Mouse (Mus musculus) c-Kit-positive CD71-positive TER-119-negative erythroid progenitor cells, embryonic 14.5 days (primary cell): ENCODE measurements around the gene Duxbl2.
"Not testable (repeated sequence)": the region's sequence is repeated elsewhere in the genome, so short reads cannot be mapped to it uniquely, and the experiment has no call there.

ENCODE experiments used
- DNase-seq: peaks from one replicate; pipeline ENCODE4 v3.0.0-alpha.2; 2013; ENCODE audit warnings: low read depth

Duxbl2 gene

GRCm38 (mm10) chr14:26118150-26118549 lies at the start of gene Duxbl2:
Gene Duxbl2, plus strand, starts transcription at chr14:26118349.
- not testable (repeated sequence) for DNase-seq

- DNase-seq: not testable (repeated sequence)
These were observed 41.3 kb upstream of the Duxbl2 start for GRCm38 (mm10) chr14:26076620-26077390.

- DNase-seq: not testable (repeated sequence)
These were observed 36.9 kb upstream of the Duxbl2 start, which contains the start of gene Cphx2 for GRCm38 (mm10) chr14:26081216-26081615. Gene Cphx2, plus strand, starts transcription at chr14:26081516.

DNA sequence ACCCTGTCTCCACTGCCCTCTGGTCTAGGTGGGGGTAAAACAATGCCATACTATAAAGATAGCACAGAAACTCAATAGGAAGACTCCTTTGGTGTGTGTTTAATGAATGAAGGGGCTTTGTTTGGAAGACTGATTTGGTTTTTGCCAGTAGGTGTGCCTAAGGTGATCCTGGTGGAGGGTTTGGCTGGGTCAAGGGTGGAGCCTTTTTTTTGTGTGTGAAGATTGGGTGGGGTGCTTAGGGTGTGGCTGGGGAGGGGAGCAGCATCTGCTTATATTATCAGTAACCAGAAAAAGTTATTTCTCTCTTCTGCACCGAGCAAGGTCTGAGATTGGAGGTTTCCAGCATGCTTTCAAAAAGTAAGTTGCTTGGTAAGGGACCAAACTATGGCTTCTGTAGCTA lies 36.2 kb upstream of the Duxbl2 start, which contains the start of gene Cphx3:
TSS of gene Cphx3 (plus strand) at position 301 of the 400 bp plus-strand sequence.
- not testable (repeated sequence) for DNase-seq

GRCm38 (mm10) chr14:26097622-26098021 lies 20.5 kb upstream of the Duxbl2 start:
- DNase-seq: not testable (repeated sequence)

- not testable (repeated sequence) for DNase-seq
These were observed 426 bp downstream of the Duxbl2 start for GRCm38 (mm10) chr14:26118550-26119000.

GRCm38 (mm10) chr14:26119095-26119494 lies 946 bp downstream of the Duxbl2 start:
- DNase-seq: not testable (repeated sequence)

DNA sequence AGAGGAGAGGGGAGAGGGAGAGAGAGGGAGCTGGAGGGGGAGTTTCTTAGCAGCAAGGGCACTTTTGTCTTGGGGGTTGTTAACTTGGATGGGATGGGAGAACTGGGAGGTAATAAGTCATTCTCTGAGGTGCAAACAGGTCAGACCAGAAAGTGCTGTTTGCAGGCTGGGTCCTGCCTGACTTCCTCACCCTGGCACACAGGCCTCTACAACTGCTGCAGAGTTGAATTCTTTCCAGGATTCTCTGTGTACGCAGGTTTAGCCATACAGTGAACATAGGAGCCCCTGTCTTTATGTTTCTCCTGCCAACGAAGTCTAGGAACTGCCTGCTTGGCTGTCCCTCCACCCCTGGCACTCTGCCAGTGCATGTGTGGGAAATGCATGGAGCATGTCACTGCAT lies 28.9 kb downstream of the Duxbl2 start:
- DNase-seq: not testable (repeated sequence)

- DNase-seq: not testable (repeated sequence)
These were observed 37.9 kb downstream of the Duxbl2 start for GRCm38 (mm10) chr14:26156032-26156431.

DNA sequence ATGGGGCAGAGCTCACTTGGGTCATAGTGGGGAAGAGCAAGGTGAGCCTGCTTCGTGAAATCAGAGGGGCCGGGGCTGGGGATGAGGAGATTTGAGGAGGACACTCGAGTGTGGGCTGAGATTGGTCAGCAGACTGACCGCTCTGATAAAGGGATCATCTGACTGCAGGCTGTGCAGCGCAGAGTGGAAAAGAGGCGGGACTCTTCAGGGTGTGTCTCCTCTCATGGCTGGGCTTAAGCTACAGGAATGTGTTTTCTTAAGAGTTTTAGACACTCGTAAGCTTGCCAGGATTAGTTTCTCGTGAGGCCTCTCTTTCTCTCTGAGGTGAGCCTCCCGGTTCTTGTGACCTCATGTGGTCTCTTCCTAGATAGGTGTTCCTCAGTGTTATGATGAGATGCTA lies 43.0 kb downstream of the Duxbl2 start:
- DNase-seq: not testable (repeated sequence)

GRCm38 (mm10) chr14:26162423-26162822 lies 44.3 kb downstream of the Duxbl2 start:
- not testable (repeated sequence) for DNase-seq

DNA sequence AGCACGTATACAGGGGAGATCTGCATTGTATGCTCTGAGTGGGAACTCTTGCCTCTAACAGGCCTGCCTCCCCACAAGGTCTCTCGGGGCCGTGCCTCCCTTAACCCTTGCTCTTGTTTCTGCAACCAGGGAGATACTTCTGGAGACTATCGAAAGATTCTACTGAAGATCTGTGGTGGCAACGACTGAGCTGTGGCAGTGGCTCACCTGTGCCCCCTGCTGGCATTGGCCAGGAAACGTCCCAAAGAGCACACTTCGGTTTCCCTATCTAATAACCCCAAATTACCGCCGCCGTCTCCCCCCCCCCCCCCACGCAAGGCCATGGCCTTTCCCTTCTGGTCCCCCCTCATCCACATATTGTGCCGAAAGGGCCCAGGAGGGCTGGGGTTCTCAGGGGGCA lies 47.1 kb downstream of the Duxbl2 start:
- not testable (repeated sequence) for DNase-seq

- DNase-seq: not testable (repeated sequence)
These were observed 55.8 kb downstream of the Duxbl2 start for GRCm38 (mm10) chr14:26173955-26174354.

GRCm38 (mm10) chr14:26175028-26175427 lies 56.9 kb downstream of the Duxbl2 start:
- DNase-seq: not testable (repeated sequence)
